Mouse (Mus musculus) cerebellum, adult 2 months (tissue): ENCODE data around the gene Gpr45.

Source experiments
- CTCF ChIP-seq: fragments of 200-500 bp; IDR thresholded peaks from 2 replicates; pipeline ENCODE4 v1.5.1; 2011; ENCODE audit warnings: low read depth, mild to moderate bottlenecking, control low read depth, low read length, moderate library complexity, borderline replicate concordance; ENCODE audit not compliant: insufficient read depth
- POLR2A ChIP-seq: fragments of 200-500 bp; IDR thresholded peaks from 2 replicates; pipeline ENCODE4 v1.6.1; 2011; ENCODE audit warnings: low read length, control low read depth, borderline replicate concordance; ENCODE audit not compliant: insufficient read depth

DNA sequence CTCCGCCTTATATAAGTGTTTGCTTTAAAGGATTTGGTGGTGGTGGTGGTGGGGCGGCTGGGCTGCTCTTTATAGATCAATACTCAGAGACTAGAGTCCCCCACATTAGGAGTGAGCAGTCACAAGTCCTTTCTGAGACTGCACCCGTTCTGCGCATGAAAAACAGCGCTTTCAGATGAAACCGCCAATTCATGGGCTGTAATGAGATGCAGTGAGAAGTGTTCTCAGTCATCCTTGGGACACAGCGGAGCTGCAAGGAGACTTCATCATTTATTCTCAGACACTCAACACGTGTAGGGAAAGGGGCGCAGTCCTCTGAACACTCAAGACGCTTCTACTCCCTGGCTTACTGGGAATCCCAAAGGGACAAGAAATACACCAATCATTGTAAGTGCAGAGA is 95.1 kb downstream of the Gpr45 start:
- TF ChIP-seq CTCF (no peak), POLR2A (no peak)
